Mouse (Mus musculus) kidney, postnatal 14 days (tissue): Measurements from ENCODE around the gene Zmynd10.
A peak's percentile ranks its signal among the peaks of the same experiment; 100 is the strongest.

Source experiments
- DNase-seq: peaks from one replicate; pipeline ENCODE4 v3.0.0; 2022; ENCODE audit warnings: mixed read lengths

Gene Zmynd10

GRCm38 (mm10) chr9:107547026-107547425 is at the start of gene Zmynd10:
Gene Zmynd10, plus strand, starts transcription at chr9:107547298.
- DNase-seq, result peak; percentile 96

DNA sequence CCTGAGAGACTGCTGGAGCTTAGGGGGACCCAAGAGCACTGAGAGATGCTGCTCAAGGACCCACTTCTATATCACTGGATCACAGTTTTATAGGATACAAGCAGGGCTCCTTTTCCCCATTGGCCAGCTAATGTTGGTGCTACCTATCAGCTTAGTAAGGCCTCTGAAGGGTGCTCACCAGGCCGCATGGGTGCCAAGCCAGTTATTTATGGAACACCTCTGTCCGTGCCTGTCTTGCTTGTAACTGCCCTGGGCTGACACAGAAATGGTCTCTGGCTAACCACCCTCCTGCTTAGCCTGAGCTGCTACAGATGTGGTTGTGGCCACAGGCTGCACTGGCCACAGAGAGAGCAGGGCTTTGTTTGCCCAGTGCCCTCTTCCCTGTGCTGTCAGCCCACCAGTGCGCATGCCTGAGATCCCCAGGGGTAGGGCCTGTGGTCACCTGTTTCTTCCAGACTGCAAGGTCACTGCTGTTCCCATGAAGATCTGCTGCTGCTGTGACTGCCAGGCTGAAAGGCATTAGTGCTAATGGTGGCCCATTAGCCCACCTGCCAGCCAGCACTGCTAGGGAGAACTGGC is 46.3 kb upstream of the Zmynd10 start:
- DNase-seq, result no peak

DNA sequence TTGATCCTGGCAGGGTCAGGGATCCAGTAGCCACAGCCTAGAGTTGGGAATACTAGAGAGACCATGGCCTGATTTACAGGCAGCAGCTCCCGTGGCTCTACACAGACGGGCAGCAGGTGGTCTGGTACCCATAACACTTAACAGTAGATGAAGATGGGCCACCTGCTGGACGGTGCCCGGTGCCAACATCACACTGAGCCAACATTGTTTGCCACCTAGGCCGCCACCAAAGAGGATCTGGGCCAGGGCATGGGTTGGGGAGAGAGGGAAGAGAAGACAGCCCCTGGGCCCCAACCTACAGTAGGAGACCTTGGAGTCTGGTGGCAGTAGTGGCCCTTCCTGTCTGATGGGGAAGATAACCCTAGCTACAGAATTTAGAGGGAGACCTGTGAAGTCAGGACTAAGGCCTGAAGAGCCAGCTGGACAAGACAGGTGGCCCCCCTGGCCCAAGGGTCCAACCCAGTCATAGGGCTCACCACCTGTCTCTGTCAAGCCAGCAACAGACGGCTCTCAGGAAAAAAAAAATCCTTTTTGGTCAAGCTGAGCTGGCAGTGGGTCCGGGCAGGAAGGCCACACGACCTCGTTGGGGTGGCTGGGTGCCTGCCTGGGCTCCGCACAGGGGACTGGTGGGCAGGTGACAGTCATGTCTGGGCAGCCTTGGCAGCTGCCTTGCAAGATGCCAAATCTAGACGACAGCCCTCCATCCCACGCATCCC is 44.8 kb upstream of the Zmynd10 start:
- DNase-seq, result no peak

DNA sequence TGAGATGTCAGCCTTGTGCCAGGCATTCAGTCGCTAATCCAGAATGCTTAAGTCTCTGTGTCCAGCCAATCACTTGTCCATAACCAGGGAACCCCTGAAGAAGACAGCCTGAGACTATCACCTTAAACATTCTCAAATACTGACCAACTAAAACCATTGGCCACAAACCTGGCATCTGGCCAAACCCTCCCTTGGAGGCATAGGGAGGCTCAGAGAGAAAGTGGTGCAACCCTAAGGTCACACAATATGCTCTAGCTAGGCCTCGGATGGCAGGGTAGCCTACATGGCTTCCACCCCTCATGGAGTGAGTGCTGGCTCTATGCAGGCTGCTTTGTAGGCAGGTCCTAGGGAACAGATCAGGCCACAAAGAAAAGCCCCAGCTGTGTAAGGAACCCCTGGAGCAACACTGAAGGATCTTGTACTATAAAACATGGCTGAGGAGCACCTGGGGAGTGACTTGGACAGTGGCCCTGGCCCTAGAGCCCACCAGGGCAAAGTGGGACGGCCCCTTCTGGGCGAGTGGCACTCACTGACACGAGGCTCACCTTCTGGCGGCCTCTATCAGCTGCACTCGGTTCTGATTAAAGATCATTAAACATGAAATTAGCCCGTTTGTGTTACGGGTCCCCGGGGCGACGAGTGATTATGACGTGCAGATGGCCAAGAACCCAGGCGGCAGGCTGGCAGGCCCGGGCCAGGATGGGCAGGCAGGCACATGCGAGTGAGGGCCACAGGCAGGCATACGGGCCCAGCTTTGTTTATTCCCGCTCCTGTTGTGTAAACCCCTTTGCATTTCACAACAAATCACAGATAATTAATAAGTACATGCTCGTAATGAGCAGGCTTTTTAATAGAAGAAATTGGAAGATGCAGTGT is 42.2 kb upstream of the Zmynd10 start:
- no peak for DNase-seq

DNA sequence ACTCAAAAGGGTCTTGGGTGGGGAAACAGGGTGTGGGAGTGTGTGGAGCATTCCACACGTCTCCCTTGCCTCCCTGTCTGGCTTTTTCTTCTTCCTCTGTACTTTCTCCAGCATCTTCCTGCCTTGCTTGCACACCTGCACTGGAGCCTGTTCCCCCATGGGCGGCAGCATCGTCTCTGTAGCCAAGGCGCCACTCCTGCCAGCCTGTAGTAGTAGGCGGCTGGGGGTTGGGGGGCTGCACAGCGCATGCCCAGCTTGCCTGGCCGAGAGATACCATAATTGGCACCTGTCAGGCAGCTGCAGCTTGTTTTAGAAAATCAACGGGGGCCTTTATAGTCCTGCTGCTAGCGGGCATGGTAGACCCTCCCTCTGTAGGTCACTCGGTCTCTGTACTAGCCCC is 38.8 kb upstream of the Zmynd10 start:
- no peak for DNase-seq

- DNase-seq, result no peak
Measured at GRCm38 (mm10) chr9:107510384-107511100, 36.6 kb upstream of the Zmynd10 start.

GRCm38 (mm10) chr9:107511436-107511835 is 35.7 kb upstream of the Zmynd10 start:
- DNase-seq, result no peak

GRCm38 (mm10) chr9:107512326-107512725 is 34.8 kb upstream of the Zmynd10 start:
- no peak for DNase-seq

DNA sequence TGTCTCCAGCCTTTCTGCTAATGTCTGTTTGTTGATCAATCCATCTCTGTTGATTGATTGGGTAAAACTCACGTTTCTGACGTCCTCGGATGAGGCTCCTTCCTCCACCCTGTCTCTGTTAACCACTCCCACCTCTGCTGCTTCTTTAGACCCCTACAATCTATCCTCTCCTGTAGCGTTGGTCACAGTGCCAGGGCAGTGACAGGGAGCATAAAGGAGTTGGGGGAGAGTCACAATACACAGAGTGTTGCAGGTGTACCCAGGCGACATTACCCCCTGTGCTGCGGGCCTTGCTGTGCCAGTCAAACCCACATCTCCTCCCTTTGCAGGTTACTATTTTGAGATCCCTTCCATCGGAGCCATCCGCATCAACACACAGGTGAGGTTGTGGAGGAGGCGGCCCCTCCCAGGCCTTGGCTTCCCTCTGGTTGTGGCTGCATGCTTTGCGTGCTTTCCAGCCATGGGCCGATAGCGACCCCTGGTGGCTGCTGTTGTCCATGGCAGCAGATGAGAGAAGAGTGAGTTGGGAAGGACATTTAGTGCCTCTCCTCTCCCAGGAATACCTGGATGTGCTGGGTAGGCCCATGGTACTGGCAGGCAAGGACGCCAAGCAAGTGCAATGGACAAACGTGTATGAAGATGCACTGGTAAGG is 32.7 kb upstream of the Zmynd10 start:
- DNase-seq, result peak; percentile 83

- no peak for DNase-seq
Measured at GRCm38 (mm10) chr9:107520331-107520730, 26.8 kb upstream of the Zmynd10 start.

DNA sequence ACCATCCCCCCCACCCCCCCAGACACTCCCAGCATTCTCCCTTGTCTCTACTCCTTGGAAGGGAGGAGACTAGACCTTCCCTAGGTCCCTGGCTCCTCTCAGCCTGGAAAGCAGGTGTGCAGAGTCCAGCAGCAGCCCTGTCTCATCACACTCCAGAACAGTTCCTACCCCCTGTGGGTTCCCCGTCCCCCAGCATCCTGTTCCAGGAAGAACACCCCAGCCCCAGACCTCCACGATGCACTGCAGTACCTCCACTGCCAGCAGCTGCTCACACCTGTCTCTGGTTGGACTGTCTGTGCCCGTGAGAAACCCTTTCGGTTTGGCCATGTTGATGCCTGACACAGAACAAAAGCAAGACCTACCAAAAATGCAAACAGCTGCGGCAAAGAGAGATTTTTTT is 25.9 kb upstream of the Zmynd10 start:
- DNase-seq, result no peak

GRCm38 (mm10) chr9:107521711-107522399 is 25.2 kb upstream of the Zmynd10 start:
- DNase-seq, result no peak

- DNase-seq, result no peak
Measured at GRCm38 (mm10) chr9:107522400-107522711, 24.7 kb upstream of the Zmynd10 start.

DNA sequence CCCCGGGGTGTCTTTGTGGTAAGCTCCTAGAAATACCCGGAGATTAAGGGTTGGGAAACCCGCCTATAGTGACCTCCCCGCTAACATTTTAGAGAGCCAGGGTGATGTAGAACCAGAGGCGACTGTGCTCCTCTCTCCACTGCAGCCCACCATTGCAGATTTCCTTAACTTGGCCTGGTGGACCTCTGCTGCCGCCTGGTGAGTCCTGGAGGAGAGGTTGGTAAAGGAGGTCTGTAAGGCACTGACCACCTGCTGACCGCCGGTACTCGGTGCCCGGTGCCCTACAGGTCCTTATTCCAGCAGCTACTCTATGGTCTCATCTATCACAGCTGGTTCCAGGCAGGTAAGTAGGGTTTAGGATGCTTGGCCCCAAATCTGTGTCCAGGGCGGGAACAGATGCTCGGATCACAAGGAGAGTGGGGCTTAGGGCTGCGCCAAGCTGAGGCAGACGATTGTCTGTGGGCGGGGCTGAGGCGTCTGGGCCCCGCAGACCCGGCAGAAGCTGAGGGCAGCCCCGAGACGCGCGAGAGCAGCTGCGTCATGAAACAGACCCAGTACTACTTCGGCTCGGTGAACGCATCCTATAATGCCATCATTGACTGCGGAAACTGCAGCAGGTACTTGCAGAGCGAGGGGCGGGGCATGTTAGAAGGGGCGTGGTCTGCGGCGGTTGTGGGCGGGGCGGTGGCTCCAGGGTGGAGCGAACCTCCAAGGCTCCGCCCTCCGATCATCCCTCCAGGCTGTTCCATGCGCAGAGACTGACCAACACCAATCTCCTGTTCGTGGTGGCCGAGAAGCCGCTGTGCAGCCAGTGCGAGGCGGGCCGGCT is 20.7 kb upstream of the Zmynd10 start:
- DNase-seq, result peak; percentile 87

- DNase-seq, result peak; percentile 97
Measured at GRCm38 (mm10) chr9:107533791-107534407, 13.2 kb upstream of the Zmynd10 start, which contains the start of gene Tmem115. Gene Tmem115, plus strand, starts transcription at chr9:107533945.

DNA sequence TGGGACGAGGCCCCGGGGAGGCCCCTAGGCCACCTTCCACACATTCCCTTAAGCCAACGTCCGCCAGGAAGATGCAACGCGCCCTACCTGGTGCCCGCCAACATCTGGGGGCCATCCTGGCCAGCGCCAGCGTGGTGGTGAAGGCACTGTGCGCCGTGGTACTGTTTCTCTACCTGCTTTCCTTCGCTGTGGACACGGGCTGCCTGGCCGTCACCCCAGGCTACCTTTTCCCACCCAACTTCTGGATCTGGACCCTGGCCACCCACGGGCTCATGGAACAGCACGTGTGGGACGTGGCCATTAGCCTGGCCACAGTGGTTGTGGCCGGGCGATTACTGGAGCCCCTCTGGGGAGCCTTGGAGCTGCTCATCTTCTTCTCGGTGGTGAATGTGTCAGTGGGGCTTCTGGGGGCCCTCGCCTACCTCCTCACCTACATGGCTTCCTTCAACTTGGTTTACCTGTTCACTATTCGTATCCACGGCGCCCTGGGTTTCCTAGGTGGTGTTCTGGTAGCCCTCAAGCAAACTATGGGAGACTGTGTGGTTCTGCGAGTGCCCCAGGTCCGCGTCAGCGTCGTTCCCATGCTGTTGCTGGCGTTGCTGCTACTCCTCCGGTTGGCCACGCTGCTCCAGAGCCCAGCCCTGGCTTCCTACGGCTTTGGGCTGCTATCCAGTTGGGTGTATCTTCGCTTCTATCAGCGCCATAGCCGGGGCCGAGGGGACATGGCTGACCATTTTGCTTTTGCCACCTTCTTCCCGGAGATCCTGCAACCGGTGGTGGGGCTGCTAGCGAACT is 12.5 kb upstream of the Zmynd10 start:
- DNase-seq, result no peak

DNA sequence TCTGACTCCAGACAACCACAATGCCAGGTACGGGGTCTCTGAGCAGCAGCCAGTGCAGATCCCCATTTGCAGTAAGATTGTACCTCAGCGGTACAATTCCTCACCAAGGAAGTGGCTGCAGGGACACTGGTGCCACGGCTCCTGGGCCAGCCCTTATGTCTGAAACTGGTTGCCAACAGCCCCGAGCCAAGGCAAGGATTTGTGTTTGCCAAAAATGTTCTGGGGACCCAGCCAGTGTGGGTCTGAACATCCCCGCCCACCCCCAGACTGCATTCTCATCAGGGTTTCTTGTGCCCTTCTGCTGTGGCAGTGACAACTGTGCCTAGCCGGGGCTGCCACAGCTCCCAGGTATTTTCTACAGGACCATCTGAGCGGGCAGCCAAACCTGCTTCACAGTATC is 8.9 kb upstream of the Zmynd10 start:
- DNase-seq, result no peak

GRCm38 (mm10) chr9:107538711-107539110 is 8.4 kb upstream of the Zmynd10 start:
- DNase-seq, result no peak

GRCm38 (mm10) chr9:107539940-107540339 is 7.2 kb upstream of the Zmynd10 start:
- DNase-seq, result no peak

- no peak for DNase-seq
Measured at GRCm38 (mm10) chr9:107540420-107540819, 6.7 kb upstream of the Zmynd10 start.
